In the genomic region with DNA sequence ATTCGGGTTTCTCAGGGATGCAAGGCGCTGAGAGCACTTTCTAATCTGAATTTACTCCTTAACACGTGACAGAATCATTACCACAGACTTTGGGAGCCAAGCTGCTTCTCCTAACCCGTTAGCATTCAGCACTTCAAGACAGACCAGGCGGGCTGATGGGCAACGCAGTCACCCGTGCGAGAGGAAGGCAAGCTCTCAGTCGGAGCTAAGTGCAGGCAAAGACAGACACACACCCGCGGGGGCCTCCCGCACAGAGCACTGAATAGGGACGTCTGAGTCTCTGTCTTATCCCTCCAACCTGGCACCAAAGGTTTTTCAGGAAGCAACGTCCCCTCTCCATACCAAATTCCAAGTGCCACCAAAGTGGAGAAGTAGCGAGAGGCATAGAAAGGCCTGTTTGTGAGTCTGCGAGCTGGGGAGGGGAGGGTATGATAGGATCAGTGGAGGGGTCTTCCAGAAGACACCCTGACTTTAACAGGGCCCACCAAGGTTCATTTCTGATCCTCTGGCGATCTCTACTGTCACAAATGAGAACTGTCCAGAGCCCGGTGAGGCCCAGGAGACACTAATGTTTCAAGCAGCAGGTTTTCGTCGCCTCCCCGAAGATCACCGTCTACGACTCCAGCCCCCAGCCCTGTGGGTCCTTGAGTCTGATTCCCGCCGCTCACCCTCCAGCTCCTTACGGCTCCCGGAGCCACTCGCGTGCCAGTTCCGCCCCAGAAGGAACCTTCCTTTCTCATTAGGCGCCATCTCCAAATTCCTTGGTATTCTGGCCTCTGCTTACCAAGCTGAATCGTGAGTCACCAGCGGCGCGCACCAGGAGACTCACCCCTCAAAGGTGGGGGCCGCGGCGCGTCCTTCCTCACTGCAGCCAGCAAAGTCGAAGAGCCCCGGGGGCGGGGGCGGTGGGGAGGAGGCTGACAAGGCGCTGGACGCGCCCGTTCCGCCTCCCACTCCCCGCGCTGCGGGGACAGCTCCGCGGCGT, we compare ENCODE assay signal across 8 mouse cellular contexts. TPM values are rescaled to one million over a fixed set of nuclear protein-coding genes. Genes with fewer than 3 reads are reported as not detected.
DNase-seq lines count a peak whose midpoint lies in the region; ATAC-seq lines count a peak whose summit lies in the region.

Gene Nkx2-2 (minus strand): TSS at position 973 of the 985 bp plus-strand sequence.

- WGBS in hindbrain, embryonic 14.5 days = under 1% methylated on average over 54 of the region's 54 CpGs

- peak; percentile 29; the same call in 1 of the 2 replicates for ATAC-seq in hindbrain, embryonic 14.5 days (ENCODE audit: low FRiP score)

- no peak within 1 kb of the TSS for H3K27ac ChIP-seq in hindbrain, embryonic 14.5 days

- peaks cover 96% of the 10 kb centered on the region for H3K27me3 ChIP-seq in hindbrain, embryonic 14.5 days (ENCODE audit: control insufficient read depth, insufficient read depth, low read length)

- H3K4me1 ChIP-seq in hindbrain, embryonic 14.5 days (replicated peaks; ENCODE audit: control insufficient read depth, insufficient read depth, low read length) = peaks cover 17% of the 10 kb centered on the region

- H3K4me3 ChIP-seq in hindbrain, embryonic 14.5 days (replicated peaks; ENCODE audit: low read length) = peak within 1 kb of the TSS; percentile 27

- DNase-seq in layer of hippocampus, postnatal 14 days (ENCODE audit: low spot score in 2 of 2) = no peak
- no peak for DNase-seq in layer of hippocampus, postnatal 36 days
- peak; percentile 61 for DNase-seq in embryo, embryonic 9.5 days (ENCODE audit: extremely low spot score)
- no peak for DNase-seq in hindbrain, embryonic 14.5 days (ENCODE audit: low spot score)
- DNase-seq in neural tube, embryonic 10.5 days (ENCODE audit: extremely low spot score, low spot score) = peak; percentile 65
- no peak for DNase-seq in gastrocnemius, adult 8-10 months (ENCODE audit: low spot score in 2 of 2)
- DNase-seq in spleen, postnatal 4 days (ENCODE audit: low spot score in 2 of 2) = no peak
- no peak for DNase-seq in right cerebral cortex, postnatal 14 days

- H3K9ac ChIP-seq in hindbrain, embryonic 14.5 days = no peak within 1 kb of the TSS; the same call in 1 of the 2 replicates

- H3K4me2 ChIP-seq in hindbrain, embryonic 14.5 days (replicated peaks) = peak within 1 kb of the TSS; percentile 55

- no peaks in the 10 kb centered on the region for H3K9me3 ChIP-seq in hindbrain, embryonic 14.5 days (ENCODE audit: control insufficient read depth, low read length)

- H3K36me3 ChIP-seq in hindbrain, embryonic 14.5 days (replicated peaks; ENCODE audit: control insufficient read depth, insufficient read depth) = no peaks in the 10 kb centered on the region

RNA-seq across cellular contexts. Expression of gene Nkx2-2, which starts in this region (rescaled TPM):
- total RNA-seq in layer of hippocampus, postnatal 14 days (2021) = 10 to 100 TPM; 16.0 to 17.0 TPM
- total RNA-seq in layer of hippocampus, postnatal 36 days (2021) = 1 to 10 TPM; 6.4 to 6.6 TPM
- 5.0 and 5.1 TPM in 2 replicates for polyA plus RNA-seq in hindbrain, embryonic 14.5 days (2014; fragmentation: Nextera tagmentation; extraction: Ambion mirVana)
- not detected for total RNA-seq in gastrocnemius, adult 8-10 months (2022)

Comparison
In these comparisons a context has a peak if more than half of its experiments do, and no peak if none do; other contexts are left out.
1. RNA of gene Nkx2-2 (total RNA-seq): 16.0 to 17.0 TPM in layer of hippocampus, postnatal 14 days and 6.4 to 6.6 TPM in layer of hippocampus, postnatal 36 days; not detected in gastrocnemius, adult 8-10 months; every median in the first group is over 4 times any median in the second.
2. DNase-seq: peak in embryo, embryonic 9.5 days (single experiment) and neural tube, embryonic 10.5 days (single experiment); none in layer of hippocampus, postnatal 14 days (0 of 2), layer of hippocampus, postnatal 36 days (0 of 2), hindbrain, embryonic 14.5 days (single experiment), gastrocnemius, adult 8-10 months (0 of 2), spleen, postnatal 4 days (0 of 2) and right cerebral cortex, postnatal 14 days (single experiment).